Mouse (Mus musculus): ENCODE measurements at regions not wholly inside any gene's neighbourhood (a gene's known extent, or its start where the extent isn't known, plus 50 kb on each side); places are given as distances from the start of the nearest gene placed in this dataset.

DNA sequence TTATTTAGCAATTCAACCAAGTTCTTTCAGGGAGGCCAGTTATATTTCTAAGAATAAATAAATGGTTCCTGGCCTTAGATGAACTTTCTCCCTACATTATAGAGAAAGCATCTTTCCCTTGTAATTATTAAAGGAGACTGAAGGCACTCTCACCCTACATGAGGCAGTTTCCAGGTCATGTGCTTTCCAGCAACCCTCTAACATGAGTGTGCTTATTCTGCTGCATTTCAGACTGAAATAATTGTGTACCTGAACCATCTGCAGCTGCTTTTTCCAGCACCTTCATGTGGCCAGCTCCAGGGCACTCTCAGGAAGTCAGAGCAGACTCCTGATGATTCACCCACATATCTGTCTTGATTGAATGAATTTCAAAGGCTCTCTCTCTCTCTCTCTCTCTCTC, 917.8 kb upstream of the Gm5150 start:
- no peak for TF ChIP-seq CTCF (IDR thresholded peaks at IDR 0.05; ENCODE audit: borderline replicate concordance, extremely low read depth, insufficient read depth, insufficient read length)
- TF ChIP-seq POLR2A (IDR thresholded peaks at IDR 0.05; ENCODE audit: borderline replicate concordance, extremely low read depth, insufficient read depth, insufficient read length, poor library complexity, severe bottlenecking): no peak
